Mouse (Mus musculus) ovary, postnatal 10 days (tissue): ENCODE data around the gene Spock1.

ENCODE experiments used
- DNase-seq: peaks from one replicate; pipeline ENCODE4 v3.0.0; 2022; ENCODE audit warnings: low spot score

Spock1 gene

GRCm38 (mm10) chr13:57858491-57858890 is 49.6 kb downstream of the Spock1 start:
- DNase-seq: no peak

- DNase-seq: no peak
These were observed 51.1 kb downstream of the Spock1 start for GRCm38 (mm10) chr13:57857016-57857415.

GRCm38 (mm10) chr13:57856311-57856853 is 51.8 kb downstream of the Spock1 start:
- DNase-seq: no peak

GRCm38 (mm10) chr13:57855766-57856165 is 52.4 kb downstream of the Spock1 start:
- DNase-seq: no peak

GRCm38 (mm10) chr13:57854416-57854815 is 53.7 kb downstream of the Spock1 start:
- DNase-seq: no peak

GRCm38 (mm10) chr13:57853621-57854020 is 54.5 kb downstream of the Spock1 start:
- DNase-seq: no peak

GRCm38 (mm10) chr13:57853156-57853555 is 55.0 kb downstream of the Spock1 start:
- DNase-seq: no peak

- no peak for DNase-seq
These were observed 59.2 kb downstream of the Spock1 start for GRCm38 (mm10) chr13:57848931-57849330.

- no peak for DNase-seq
These were observed 61.0 kb downstream of the Spock1 start for GRCm38 (mm10) chr13:57847101-57847500.

- DNase-seq: no peak
These were observed 61.7 kb downstream of the Spock1 start for GRCm38 (mm10) chr13:57846468-57846867.

GRCm38 (mm10) chr13:57841141-57841848 is 66.8 kb downstream of the Spock1 start:
- no peak for DNase-seq

GRCm38 (mm10) chr13:57837691-57838437 is 70.3 kb downstream of the Spock1 start:
- DNase-seq: no peak

GRCm38 (mm10) chr13:57831374-57832163 is 76.6 kb downstream of the Spock1 start:
- no peak for DNase-seq

GRCm38 (mm10) chr13:57830896-57831295 is 77.2 kb downstream of the Spock1 start:
- no peak for DNase-seq

- DNase-seq: no peak
These were observed 78.0 kb downstream of the Spock1 start for GRCm38 (mm10) chr13:57830091-57830490.

- no peak for DNase-seq
These were observed 91.9 kb downstream of the Spock1 start for GRCm38 (mm10) chr13:57816276-57816675.

- DNase-seq: no peak
These were observed 95.5 kb downstream of the Spock1 start for GRCm38 (mm10) chr13:57812643-57813042.

GRCm38 (mm10) chr13:57811253-57811652 is 96.9 kb downstream of the Spock1 start:
- no peak for DNase-seq

- no peak for DNase-seq
These were observed 97.3 kb downstream of the Spock1 start for GRCm38 (mm10) chr13:57810816-57811215.

- DNase-seq: no peak
These were observed 98.0 kb downstream of the Spock1 start for GRCm38 (mm10) chr13:57810083-57810482.

- no peak for DNase-seq
These were observed 98.5 kb downstream of the Spock1 start for GRCm38 (mm10) chr13:57809603-57810002.

GRCm38 (mm10) chr13:57806816-57807215 is 101.3 kb downstream of the Spock1 start:
- DNase-seq: no peak
